Comparison of ENCODE assay signal across 14 mouse cellular contexts in genomic region chr5:144360346-144360745, GRCm38 (mm10). TPM values are rescaled to one million over a fixed set of nuclear protein-coding genes. Genes with fewer than 3 reads are reported as not detected.
DNase-seq lines count a peak whose midpoint lies in the region; ATAC-seq and TF ChIP-seq lines count a peak whose summit lies in the region.
"Had no signal": no experiment of that assay in that cellular context is flagged by ENCODE, and none has a peak within 500 bp of the region (broad histone marks: within the 10 kb centered on the region; RNA-seq: fewer than 3 reads in every experiment).

No protein-coding gene starts in this region.

- no peak for TF ChIP-seq CTCF in gastrocnemius, adult 2 months (IDR thresholded peaks at IDR 0.05)

- no peaks in the 10 kb centered on the region for H3K36me3 ChIP-seq in kidney, embryonic 14.5 days (ENCODE audit: control insufficient read depth, insufficient read depth, low read length)
- H3K36me3 ChIP-seq: hindbrain, embryonic 13.5 days; limb, embryonic 12.5 days; midbrain, embryonic 12.5 days had no signal

- peak overlapping the region; percentile 24; the same call in 1 of the 2 replicates for H3K27ac ChIP-seq in gastrocnemius, adult 2 months
- peak overlapping the region; percentile 80 for H3K27ac ChIP-seq in kidney, embryonic 14.5 days (ENCODE audit: low read depth, low read length)
- H3K27ac ChIP-seq: hindbrain, embryonic 13.5 days; limb, embryonic 12.5 days; midbrain, embryonic 12.5 days had no signal

- DNase-seq in cerebellum, postnatal 10 days = peak; percentile 56 to 63
- no peak for DNase-seq in cerebellum, adult 9-10 months
- DNase-seq in Muller cell, postnatal 12 days (ENCODE audit: inconsistent ontology term) = peak; percentile 41
- DNase-seq in gastrocnemius, adult 2 months = peak; percentile 77
- DNase-seq in spleen, postnatal 10 days (ENCODE audit: low spot score in 2 of 2) = no peak
- DNase-seq in urinary bladder, postnatal 4 days (ENCODE audit: low spot score in 2 of 2) = no peak
- DNase-seq: lung, embryonic 14.5 days; thymus, postnatal 36 days had no signal

- no peak overlapping the region for H3K4me2 ChIP-seq in kidney, embryonic 14.5 days (replicated peaks; ENCODE audit: low read depth, low read length)
- H3K4me2 ChIP-seq: hindbrain, embryonic 13.5 days; limb, embryonic 12.5 days; lung, embryonic 14.5 days; midbrain, embryonic 12.5 days had no signal

- peak overlapping the region; percentile 1; the same call in 1 of the 2 replicates for H3K4me3 ChIP-seq in gastrocnemius, adult 2 months
- no peak overlapping the region for H3K4me3 ChIP-seq in kidney, embryonic 14.5 days (ENCODE audit: low read length)
- H3K4me3 ChIP-seq: hindbrain, embryonic 13.5 days; limb, embryonic 12.5 days; midbrain, embryonic 12.5 days had no signal

- intact Hi-C loops in gastrocnemius, adult 2 months (cut with DNase I) = no loop called here

- ATAC-seq in kidney, embryonic 14.5 days (ENCODE audit: low FRiP score, low TSS enrichment) = no peak
- ATAC-seq in inflammation-experienced regulatory T-cells, adult 6 months = no peak

- no peaks in the 10 kb centered on the region for H3K9me3 ChIP-seq in kidney, embryonic 14.5 days (ENCODE audit: control insufficient read depth, low read length)
- H3K9me3 ChIP-seq: hindbrain, embryonic 13.5 days; limb, embryonic 12.5 days; midbrain, embryonic 12.5 days had no signal

- peak overlapping the region; percentile 31; the same call in 1 of the 2 replicates for H3K9ac ChIP-seq in kidney, embryonic 14.5 days (ENCODE audit: low read depth, low read length)
- H3K9ac ChIP-seq: hindbrain, embryonic 13.5 days; limb, embryonic 12.5 days; lung, embryonic 14.5 days; midbrain, embryonic 12.5 days had no signal

- H3K27me3 ChIP-seq in kidney, embryonic 14.5 days (ENCODE audit: control insufficient read depth, insufficient read depth, low read length) = no peaks in the 10 kb centered on the region
- H3K27me3 ChIP-seq: limb, embryonic 12.5 days had no signal

- H3K4me1 ChIP-seq in kidney, embryonic 14.5 days (ENCODE audit: control insufficient read depth, insufficient read depth, low read length) = peaks cover 16% of the 10 kb centered on the region

- 7% methylated on average over 6 of the region's 6 CpGs for WGBS in kidney, embryonic 14.5 days

RNA-seq across cellular contexts. Expression of gene Baiap2l1, which starts 2.4 kb away (rescaled TPM):
- under 1 TPM; 0.13 to 0.53 TPM for total RNA-seq in gastrocnemius, adult 2 months (2021)
- 9.0 and 13.2 TPM in 2 replicates for polyA plus RNA-seq in kidney, embryonic 14.5 days (2014; fragmentation: Nextera tagmentation; extraction: Ambion mirVana)
- polyA plus RNA-seq in inflammation-experienced regulatory T-cells, adult 6 months (2017; shearing (Covaris generic)) = 1 to 10 TPM in 1 of 3 experiments, under 1 TPM in 2; 0.43 to 1.2 (median 0.67) TPM
- total RNA-seq: MEL had no signal

Comparison
In these comparisons a context has a peak if more than half of its experiments do, and no peak if none do; other contexts are left out.
1. DNase-seq: peak in cerebellum, postnatal 10 days (2 of 2), Muller cell, postnatal 12 days (single experiment) and gastrocnemius, adult 2 months (single experiment); none in cerebellum, adult 9-10 months (single experiment), spleen, postnatal 10 days (0 of 2) and urinary bladder, postnatal 4 days (0 of 2).